Mouse (Mus musculus) limb, embryonic 15.5 days (tissue): ENCODE measurements around the gene Nupr1l. TPM values are rescaled to one million over a fixed set of nuclear protein-coding genes. Genes with fewer than 3 reads are reported as not detected.

Experiments
- ATAC-seq: fragments of 200-750 bp; cut with Nextera tagmentation; 2 replicates; pipeline ENCODE4 v1.8.0; 2017; ENCODE audit warnings: low read depth, moderate TSS enrichment; ENCODE audit not compliant: insufficient number of reproducible peaks, low FRiP score, low TSS enrichment
- H3K27ac ChIP-seq: fragments of 300-500 bp; sonication (generic); 2 replicates; pipeline ENCODE4 v1.5.1; 2015; ENCODE audit warnings: moderate library complexity, mild to moderate bottlenecking, inconsistent platforms
- H3K27me3 ChIP-seq: fragments of 300-500 bp; sonication (generic); 2 replicates; pipeline ENCODE4 v1.6.1; 2015; ENCODE audit warnings: inconsistent platforms
- H3K36me3 ChIP-seq: fragments of 300-500 bp; sonication (generic); 2 replicates; pipeline ENCODE4 v1.6.1; 2015; ENCODE audit warnings: inconsistent platforms
- H3K4me1 ChIP-seq: fragments of 300-500 bp; sonication (generic); 2 replicates; pipeline ENCODE4 v1.6.1; 2015; ENCODE audit warnings: inconsistent platforms
- H3K4me2 ChIP-seq: fragments of 300-500 bp; sonication (generic); 2 replicates; pipeline ENCODE4 v1.6.1; 2015; ENCODE audit warnings: mild to moderate bottlenecking, inconsistent platforms
- H3K4me3 ChIP-seq: fragments of 300-500 bp; sonication (generic); 2 replicates; pipeline ENCODE4 v1.5.1; 2015; ENCODE audit warnings: mild to moderate bottlenecking, inconsistent platforms
- H3K9ac ChIP-seq: fragments of 300-500 bp; sonication (generic); 2 replicates; pipeline ENCODE4 v1.6.1; 2015; ENCODE audit warnings: inconsistent platforms
- H3K9me3 ChIP-seq: fragments of 300-500 bp; sonication (generic); 2 replicates; pipeline ENCODE4 v1.6.1; 2016; ENCODE audit warnings: inconsistent platforms
- WGBS: fragments of 180-500 bp; shearing (Covaris S2); methylation state at CpG from one replicate; pipeline ENCODE4 v1.1.7; 2015; 5-methylcytosine and 5-hydroxymethylcytosine counted together
- polyA plus RNA-seq: library from polyadenylated mRNA; unstranded; fragments of >200 nt; fragmentation: Nextera tagmentation; extraction: Ambion mirVana; gene quantifications from 2 replicates; pipeline ENCODE4 v1.2.1, GENCODE M21; 2015

Gene Nupr1l
- 3.1 and 3.6 TPM in 2 replicates for polyA plus RNA-seq

- Histone ChIP-seq H3K27me3 (no peaks in the 10 kb centered on the region), H3K4me2 (peak within 1 kb of the TSS; percentile 91), H3K9ac (peak within 1 kb of the TSS; percentile 63), H3K36me3 (no peaks in the 10 kb centered on the region), H3K4me1 (peaks cover 9% of the 10 kb centered on the region), H3K4me3 (peak within 1 kb of the TSS; percentile 79), H3K27ac (peak within 1 kb of the TSS; percentile 82), H3K9me3 (no peaks in the 10 kb centered on the region)
- ATAC-seq: peak; percentile 92
- under 1% methylated on average over 62 of the region's 63 CpGs for WGBS
Observed at GRCm38 (mm10) chr5:129908242-129908965, at the start of gene Nupr1l. TSS of gene Nupr1l (plus strand) at chr5:129908540.

- Histone ChIP-seq H3K9me3 (no peaks in the 10 kb centered on the region), H3K4me3 (no peak overlapping the region), H3K27ac (no peak overlapping the region), H3K4me2 (no peak overlapping the region), H3K36me3 (peaks cover 49% of the 10 kb centered on the region), H3K4me1 (0 out of 2 replicates have a peak, but pooled peaks cover 4% of the 10 kb centered on the region), H3K27me3 (no peaks in the 10 kb centered on the region), H3K9ac (no peak overlapping the region)
- no peak for ATAC-seq
- 95% methylated on average over 6 of the region's 6 CpGs for WGBS
Observed at GRCm38 (mm10) chr5:129862325-129862724, 46.0 kb upstream of the Nupr1l start.

GRCm38 (mm10) chr5:129864467-129864866 lies 43.9 kb upstream of the Nupr1l start:
- Histone ChIP-seq H3K9me3 (no peaks in the 10 kb centered on the region), H3K4me3 (no peak overlapping the region), H3K27ac (no peak overlapping the region), H3K9ac (no peak overlapping the region), H3K4me1 (0 out of 2 replicates have a peak, but pooled peaks cover 4% of the 10 kb centered on the region), H3K36me3 (peaks cover 36% of the 10 kb centered on the region), H3K27me3 (no peaks in the 10 kb centered on the region), H3K4me2 (no peak overlapping the region)
- no peak for ATAC-seq
- 18% methylated on average over 18 of the region's 18 CpGs for WGBS

- ATAC-seq: no peak
- Histone ChIP-seq H3K4me2 (no peak overlapping the region), H3K27me3 (no peaks in the 10 kb centered on the region), H3K27ac (no peak overlapping the region), H3K9ac (no peak overlapping the region), H3K4me3 (no peak overlapping the region), H3K4me1 (0 out of 2 replicates have a peak, but pooled peaks cover 4% of the 10 kb centered on the region), H3K36me3 (peaks cover 23% of the 10 kb centered on the region), H3K9me3 (no peaks in the 10 kb centered on the region)
- 74% methylated on average over 12 of the region's 12 CpGs for WGBS
Observed at GRCm38 (mm10) chr5:129865841-129866240, 42.5 kb upstream of the Nupr1l start.

- no peak overlapping the region for H3K27ac ChIP-seq
- no peaks in the 10 kb centered on the region for H3K27me3 ChIP-seq
- no peak overlapping the region for H3K9ac ChIP-seq
- no peaks in the 10 kb centered on the region for H3K36me3 ChIP-seq
- WGBS: 87% methylated on average over 19 of the region's 19 CpGs
- H3K4me2 ChIP-seq: no peak overlapping the region
- no peak overlapping the region for H3K4me3 ChIP-seq
- no peaks in the 10 kb centered on the region for H3K9me3 ChIP-seq
- 0 out of 2 replicates have a peak, but pooled peaks cover under 1% of the 10 kb centered on the region for H3K4me1 ChIP-seq
- ATAC-seq: no peak
Observed at GRCm38 (mm10) chr5:129869238-129869995, 38.9 kb upstream of the Nupr1l start.

- no peaks in the 10 kb centered on the region for H3K36me3 ChIP-seq
- no peak overlapping the region for H3K4me2 ChIP-seq
- no peaks in the 10 kb centered on the region for H3K9me3 ChIP-seq
- no peak overlapping the region for H3K27ac ChIP-seq
- no peak for ATAC-seq
- H3K4me1 ChIP-seq: no peaks in the 10 kb centered on the region
- H3K4me3 ChIP-seq: no peak overlapping the region
- WGBS: 79% methylated on average over 2 of the region's 2 CpGs
- H3K9ac ChIP-seq: no peak overlapping the region
- no peaks in the 10 kb centered on the region for H3K27me3 ChIP-seq
Observed at GRCm38 (mm10) chr5:129871238-129871637, 37.1 kb upstream of the Nupr1l start.

GRCm38 (mm10) chr5:129873942-129874341 lies 34.4 kb upstream of the Nupr1l start:
- 80% methylated on average over 12 of the region's 12 CpGs for WGBS
- no peak overlapping the region for H3K4me2 ChIP-seq
- no peak overlapping the region for H3K4me3 ChIP-seq
- H3K9ac ChIP-seq: no peak overlapping the region
- no peaks in the 10 kb centered on the region for H3K9me3 ChIP-seq
- no peaks in the 10 kb centered on the region for H3K4me1 ChIP-seq
- no peak for ATAC-seq
- H3K27ac ChIP-seq: no peak overlapping the region
- no peaks in the 10 kb centered on the region for H3K27me3 ChIP-seq
- H3K36me3 ChIP-seq: no peaks in the 10 kb centered on the region

- no peak overlapping the region for H3K4me2 ChIP-seq
- H3K27me3 ChIP-seq: no peaks in the 10 kb centered on the region
- H3K9ac ChIP-seq: no peak overlapping the region
- ATAC-seq: no peak
- WGBS: 78% methylated on average over 11 of the region's 11 CpGs
- H3K27ac ChIP-seq: no peak overlapping the region
- no peaks in the 10 kb centered on the region for H3K36me3 ChIP-seq
- H3K4me3 ChIP-seq: no peak overlapping the region
- H3K9me3 ChIP-seq: no peaks in the 10 kb centered on the region
- no peaks in the 10 kb centered on the region for H3K4me1 ChIP-seq
Observed at GRCm38 (mm10) chr5:129875098-129875497, 33.2 kb upstream of the Nupr1l start.

- H3K27me3 ChIP-seq: no peaks in the 10 kb centered on the region
- H3K4me3 ChIP-seq: no peak overlapping the region
- H3K27ac ChIP-seq: no peak overlapping the region
- H3K9ac ChIP-seq: no peak overlapping the region
- no peak for ATAC-seq
- H3K36me3 ChIP-seq: peaks cover 20% of the 10 kb centered on the region
- H3K4me1 ChIP-seq: no peaks in the 10 kb centered on the region
- H3K4me2 ChIP-seq: no peak overlapping the region
- 73% methylated on average over 9 of the region's 9 CpGs for WGBS
- H3K9me3 ChIP-seq: no peaks in the 10 kb centered on the region
Observed at GRCm38 (mm10) chr5:129877731-129878455, 30.4 kb upstream of the Nupr1l start.

- Histone ChIP-seq H3K4me2 (no peak overlapping the region), H3K4me1 (no peaks in the 10 kb centered on the region), H3K9me3 (no peaks in the 10 kb centered on the region), H3K4me3 (no peak overlapping the region), H3K9ac (no peak overlapping the region), H3K27me3 (no peaks in the 10 kb centered on the region), H3K36me3 (peaks cover 26% of the 10 kb centered on the region), H3K27ac (no peak overlapping the region)
- ATAC-seq: no peak
- WGBS: 40% methylated on average over 2 of the region's 2 CpGs
Observed at GRCm38 (mm10) chr5:129878946-129879345, 29.4 kb upstream of the Nupr1l start.

GRCm38 (mm10) chr5:129879888-129880287 lies 28.5 kb upstream of the Nupr1l start:
- no peak overlapping the region for H3K9ac ChIP-seq
- H3K36me3 ChIP-seq: peaks cover 35% of the 10 kb centered on the region
- no peak overlapping the region for H3K27ac ChIP-seq
- ATAC-seq: no peak
- no peaks in the 10 kb centered on the region for H3K27me3 ChIP-seq
- H3K9me3 ChIP-seq: no peaks in the 10 kb centered on the region
- no peak overlapping the region for H3K4me2 ChIP-seq
- no peaks in the 10 kb centered on the region; the same call in none of the 2 replicates for H3K4me1 ChIP-seq
- WGBS: 75% methylated on average over 3 of the region's 3 CpGs
- H3K4me3 ChIP-seq: no peak overlapping the region
